Mouse (Mus musculus): Measurements from ENCODE around the gene Rbm12b1.

DNA sequence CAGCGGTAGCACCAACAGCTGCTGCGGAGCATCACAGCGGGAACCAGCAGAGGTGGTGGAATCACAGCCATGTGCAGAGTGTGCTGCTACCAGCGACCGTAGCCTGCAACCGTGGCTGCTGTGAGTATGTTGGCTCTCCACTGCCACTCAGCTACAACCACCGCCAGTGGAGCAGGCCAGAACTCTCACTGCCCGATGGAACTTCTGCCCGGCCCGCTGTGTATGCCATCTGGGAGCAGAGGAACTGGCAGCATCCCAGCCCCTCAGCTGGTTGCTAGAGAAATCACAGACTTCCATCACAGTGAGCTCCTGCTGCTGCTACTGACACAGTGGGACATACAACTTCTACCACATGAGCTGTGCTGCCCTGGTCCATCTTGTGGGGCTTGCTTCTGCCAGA, 38.9 kb downstream of the Rbm12b1 start:
- no peak for TF ChIP-seq POLR2A (IDR thresholded peaks at IDR 0.05; ENCODE audit: extremely low read depth, insufficient read depth, low read length)
- no peak for TF ChIP-seq CTCF (IDR thresholded peaks at IDR 0.05; ENCODE audit: extremely low read depth, insufficient read depth, low read length)

Data from cortical plate, adult 2 months (tissue).